Mouse (Mus musculus): ENCODE results near the gene Shisa3.

GRCm38 (mm10) chr5:67634339-67634738, 26.7 kb downstream of the Shisa3 start:
- TF ChIP-seq CTCF (IDR thresholded peaks at IDR 0.05; ENCODE audit: low read depth), result no peak
- no peak for TF ChIP-seq EP300 (IDR thresholded peaks at IDR 0.05; ENCODE audit: low read depth)
